Mouse (Mus musculus): ENCODE results near the gene Tmco3.

DNA sequence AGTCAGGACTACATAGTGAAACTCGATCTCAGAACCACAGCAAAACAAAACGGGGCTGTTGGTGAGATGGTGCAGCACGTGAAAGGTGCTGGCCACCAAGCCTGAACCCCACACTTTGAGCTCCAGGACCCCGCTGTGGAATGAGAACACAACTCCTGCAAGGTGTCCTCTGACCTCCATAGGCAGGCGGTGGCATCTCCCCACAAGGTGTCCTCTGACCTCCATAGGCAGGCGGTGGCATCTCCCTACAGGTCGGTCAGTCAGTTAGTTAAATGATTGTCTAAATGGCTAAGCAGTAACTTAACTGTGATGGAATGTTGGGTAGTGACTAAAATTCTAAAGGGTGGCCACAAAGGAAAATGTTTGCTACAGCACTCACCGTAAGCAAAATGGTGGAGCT, 11.6 kb downstream of the Tmco3 start:
- TF ChIP-seq CTCF (IDR thresholded peaks at IDR 0.05; ENCODE audit: extremely low read depth, insufficient read length, insufficient replicate concordance, low read depth, low read length) = no peak
- TF ChIP-seq POLR2A (IDR thresholded peaks at IDR 0.05; ENCODE audit: low read depth, low read length) = no peak
